Mouse (Mus musculus): ENCODE data around the gene Aim2. TPM values are rescaled to one million over a fixed set of nuclear protein-coding genes. Genes with fewer than 3 reads are reported as not detected.

Aim2 gene
- polyA plus RNA-seq, 1 experiment from 2014 or later: 1.6 TPM

DNA sequence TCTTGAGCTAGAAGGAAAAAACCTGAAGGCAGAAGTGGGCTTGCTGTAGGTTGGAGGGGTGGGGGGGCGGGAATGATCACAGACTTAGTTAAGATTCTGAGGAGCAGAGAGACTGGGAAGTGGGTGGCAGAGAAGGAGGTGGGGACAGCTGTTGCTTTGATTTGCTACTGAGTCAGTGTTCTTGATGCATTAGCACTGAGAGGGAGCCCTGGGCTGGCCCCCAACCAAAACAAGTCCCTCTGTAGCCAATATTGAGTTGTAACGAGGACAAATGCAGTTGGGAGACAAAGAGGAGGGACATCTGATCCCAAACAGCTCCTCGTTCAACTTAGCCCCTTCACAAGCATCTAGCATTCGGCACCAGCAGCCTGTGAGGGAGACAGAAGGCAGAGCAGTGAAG is 7.1 kb downstream of the Aim2 start:
- H3K27ac ChIP-seq (ENCODE audit: low read depth, low read length): no peak overlapping the region
- no peak overlapping the region for H3K4me2 ChIP-seq (ENCODE audit: low read length)
- no peaks in the 10 kb centered on the region for H3K9me3 ChIP-seq (ENCODE audit: control insufficient read depth, low read length)
- whole genome bisulfite sequencing: 34% methylated on average over 4 of the region's 4 CpGs
- H3K4me1 ChIP-seq (ENCODE audit: control insufficient read depth, insufficient read depth, low read depth, low read length): peaks cover 5% of the 10 kb centered on the region; the same call in 1 of the 2 replicates
- H3K4me3 ChIP-seq (ENCODE audit: low read length): no peak overlapping the region
- no peak for ATAC-seq
- H3K27me3 ChIP-seq (replicated peaks; ENCODE audit: control insufficient read depth, insufficient read depth, low read length): no peaks in the 10 kb centered on the region
- H3K9ac ChIP-seq (ENCODE audit: low read depth, low read length): no peak overlapping the region
- H3K36me3 ChIP-seq (ENCODE audit: control insufficient read depth, insufficient read depth, low read length): peaks cover 2% of the 10 kb centered on the region; the same call in 1 of the 2 replicates

DNA sequence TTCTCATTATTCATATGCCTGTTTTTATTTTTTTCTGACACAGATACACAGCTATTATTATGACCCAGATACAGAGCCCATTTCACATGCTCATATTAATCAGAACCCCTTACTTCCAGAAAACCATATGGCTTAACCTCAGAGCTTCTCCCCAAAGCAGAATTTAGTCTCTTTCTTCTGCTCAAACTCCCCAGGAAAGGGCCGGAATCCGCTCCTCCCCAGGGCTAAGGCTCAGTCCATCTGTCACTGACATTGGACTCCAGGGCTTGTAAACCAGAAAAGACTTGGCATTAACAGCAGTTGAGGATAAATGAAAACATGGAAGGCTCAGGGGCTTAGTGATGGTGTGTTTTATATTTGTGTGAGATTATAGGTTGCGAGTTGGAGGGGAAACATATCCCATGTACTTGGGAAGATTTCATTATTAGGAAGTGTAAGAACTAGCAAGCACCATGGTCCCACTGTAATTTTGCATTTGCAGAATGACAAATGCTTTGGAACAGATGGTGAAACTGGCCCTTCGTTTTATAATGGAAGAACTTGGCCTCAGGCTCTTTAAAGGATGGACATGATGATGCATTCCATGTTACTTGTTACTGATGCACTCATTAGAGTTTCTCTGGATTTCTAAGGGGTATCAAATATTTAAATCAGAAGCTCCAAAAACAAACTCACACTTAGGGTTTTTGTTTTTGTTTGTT is 9.1 kb downstream of the Aim2 start:
- 36% methylated on average over 4 of the region's 4 CpGs for WGBS
- Histone ChIP-seq H3K27ac (ENCODE audit: low read depth, low read length) (no peak overlapping the region), H3K36me3 (ENCODE audit: control insufficient read depth, insufficient read depth, low read length) (peaks cover 2% of the 10 kb centered on the region; the same call in 1 of the 2 replicates), H3K4me1 (ENCODE audit: control insufficient read depth, insufficient read depth, low read depth, low read length) (peaks cover 18% of the 10 kb centered on the region), H3K4me2 (ENCODE audit: low read length) (no peak overlapping the region), H3K27me3 (replicated peaks; ENCODE audit: control insufficient read depth, insufficient read depth, low read length) (no peaks in the 10 kb centered on the region), H3K9me3 (ENCODE audit: control insufficient read depth, low read length) (no peaks in the 10 kb centered on the region), H3K4me3 (ENCODE audit: low read length) (no peak overlapping the region), H3K9ac (ENCODE audit: low read depth, low read length) (no peak overlapping the region)
- ATAC-seq: peak; percentile 49; the same call in 1 of the 2 replicates

DNA sequence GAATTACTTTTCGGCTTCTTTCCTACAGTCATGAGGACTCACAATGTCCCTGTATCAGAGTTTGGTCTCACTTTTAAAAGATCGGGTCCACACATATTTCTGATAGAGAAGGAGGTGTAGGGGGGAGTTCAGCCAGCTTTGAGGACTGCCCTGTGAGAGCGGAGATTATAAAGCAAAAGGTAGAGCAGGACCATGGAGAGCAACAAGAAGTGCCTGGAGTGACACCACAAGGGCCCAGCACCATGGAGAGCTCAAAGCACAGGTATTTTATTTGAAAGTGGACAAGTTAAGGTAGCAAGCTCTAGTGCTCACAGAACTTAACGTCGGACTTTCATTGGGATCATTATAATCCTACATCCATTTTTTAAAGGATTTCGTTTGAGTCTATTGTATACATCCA is 11.0 kb downstream of the Aim2 start:
- Histone ChIP-seq H3K27ac (ENCODE audit: low read depth, low read length) (no peak overlapping the region), H3K4me2 (ENCODE audit: low read length) (no peak overlapping the region), H3K36me3 (ENCODE audit: control insufficient read depth, insufficient read depth, low read length) (0 out of 2 replicates have a peak, but pooled peaks cover 2% of the 10 kb centered on the region), H3K4me1 (ENCODE audit: control insufficient read depth, insufficient read depth, low read depth, low read length) (peaks cover 30% of the 10 kb centered on the region), H3K9ac (ENCODE audit: low read depth, low read length) (no peak overlapping the region), H3K27me3 (replicated peaks; ENCODE audit: control insufficient read depth, insufficient read depth, low read length) (no peaks in the 10 kb centered on the region), H3K9me3 (ENCODE audit: control insufficient read depth, low read length) (no peaks in the 10 kb centered on the region), H3K4me3 (ENCODE audit: low read length) (no peak overlapping the region)
- no peak for ATAC-seq
- 51% methylated on average over 6 of the region's 6 CpGs for WGBS

DNA sequence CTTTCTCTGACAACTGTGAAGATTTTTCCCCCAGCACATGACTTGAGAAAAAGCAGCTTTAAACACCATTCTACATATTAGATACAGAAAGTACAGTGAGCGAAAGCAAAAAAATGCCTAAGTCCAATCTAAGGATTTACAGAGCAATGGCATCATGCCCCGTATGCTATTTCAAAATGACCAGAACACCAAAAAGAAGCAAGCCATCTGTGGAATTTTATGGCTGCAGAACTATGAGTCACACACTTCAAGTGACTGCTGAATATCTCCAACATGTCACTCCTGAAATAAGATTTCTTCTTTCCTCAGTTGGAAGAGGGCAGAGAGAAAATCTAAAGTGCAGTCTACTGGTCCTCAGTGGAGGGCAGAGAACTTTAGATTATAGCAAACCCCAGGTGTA is 12.8 kb downstream of the Aim2 start:
- Histone ChIP-seq H3K27me3 (replicated peaks; ENCODE audit: control insufficient read depth, insufficient read depth, low read length) (no peaks in the 10 kb centered on the region), H3K9ac (ENCODE audit: low read depth, low read length) (no peak overlapping the region), H3K4me1 (ENCODE audit: control insufficient read depth, insufficient read depth, low read depth, low read length) (peaks cover 34% of the 10 kb centered on the region), H3K9me3 (ENCODE audit: control insufficient read depth, low read length) (no peaks in the 10 kb centered on the region), H3K27ac (ENCODE audit: low read depth, low read length) (no peak overlapping the region), H3K4me2 (ENCODE audit: low read length) (no peak overlapping the region), H3K36me3 (ENCODE audit: control insufficient read depth, insufficient read depth, low read length) (no peaks in the 10 kb centered on the region), H3K4me3 (ENCODE audit: low read length) (no peak overlapping the region)
- ATAC-seq: no peak
- WGBS: 95% methylated on average over 2 of the region's 2 CpGs

DNA sequence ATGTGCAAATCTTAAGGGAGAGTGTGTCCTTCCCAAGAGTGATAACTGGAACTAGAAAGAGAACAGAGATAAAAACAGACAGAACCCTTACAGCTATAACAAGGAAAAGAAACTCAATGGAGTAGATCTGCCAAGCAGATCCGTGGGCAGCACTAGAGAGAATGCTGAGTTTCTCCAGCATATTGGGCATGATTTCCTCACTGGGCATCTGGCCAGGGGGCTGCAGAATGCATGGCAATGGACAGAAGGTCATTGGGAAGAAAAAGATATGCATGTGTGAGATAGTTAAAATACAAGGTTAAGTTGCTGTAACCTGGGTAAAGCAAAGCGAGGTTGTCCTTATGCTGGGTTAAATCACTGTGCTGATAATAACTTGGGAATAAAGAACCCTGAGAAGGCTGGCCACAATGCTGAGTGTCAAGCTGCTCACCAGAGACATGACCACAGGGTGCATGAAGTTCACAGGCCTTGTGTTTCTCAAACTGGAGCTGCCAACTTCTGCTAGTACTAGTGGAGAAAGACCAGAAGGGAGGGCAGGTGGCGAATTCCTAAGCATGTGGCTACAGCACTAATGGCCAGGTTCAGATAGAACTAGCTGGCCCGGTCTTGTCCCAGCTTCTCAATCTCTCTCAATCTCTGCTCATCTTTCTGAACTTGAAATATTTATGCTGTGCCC is 13.6 kb downstream of the Aim2 start:
- H3K4me2 ChIP-seq (ENCODE audit: low read length): no peak overlapping the region
- WGBS: 78% methylated on average over 4 of the region's 4 CpGs
- H3K9ac ChIP-seq (ENCODE audit: low read depth, low read length): no peak overlapping the region
- no peak overlapping the region for H3K4me3 ChIP-seq (ENCODE audit: low read length)
- ATAC-seq: no peak
- no peak overlapping the region for H3K27ac ChIP-seq (ENCODE audit: low read depth, low read length)
- peaks cover 34% of the 10 kb centered on the region for H3K4me1 ChIP-seq (ENCODE audit: control insufficient read depth, insufficient read depth, low read depth, low read length)
- H3K9me3 ChIP-seq (ENCODE audit: control insufficient read depth, low read length): no peaks in the 10 kb centered on the region
- no peaks in the 10 kb centered on the region for H3K27me3 ChIP-seq (replicated peaks; ENCODE audit: control insufficient read depth, insufficient read depth, low read length)
- H3K36me3 ChIP-seq (ENCODE audit: control insufficient read depth, insufficient read depth, low read length): no peaks in the 10 kb centered on the region

DNA sequence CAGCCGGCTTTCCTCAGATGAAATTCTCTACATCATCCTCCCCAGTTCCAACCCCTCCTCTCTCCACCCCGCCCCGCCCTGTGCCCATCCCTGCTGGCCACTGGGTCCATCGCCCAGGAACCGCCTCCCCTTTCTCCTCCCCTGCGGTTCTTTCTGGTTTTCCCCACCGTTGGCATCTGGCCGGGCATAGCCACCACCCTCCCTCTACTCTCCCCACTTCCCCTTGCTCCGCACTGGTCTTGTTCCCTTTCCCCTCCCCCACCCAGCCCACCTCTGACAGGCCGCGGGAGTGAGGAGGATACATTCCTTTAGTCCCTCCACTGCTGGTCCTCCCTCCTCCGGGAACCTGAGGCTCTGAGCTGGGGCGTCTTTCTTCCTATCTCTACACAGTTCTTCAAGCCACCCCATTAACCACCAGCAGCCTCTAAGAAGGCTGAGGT is 15.3 kb downstream of the Aim2 start:
- H3K27me3 ChIP-seq (replicated peaks; ENCODE audit: control insufficient read depth, insufficient read depth, low read length): no peaks in the 10 kb centered on the region
- peak overlapping the region; percentile 97 for H3K27ac ChIP-seq (ENCODE audit: low read depth, low read length)
- H3K4me2 ChIP-seq (ENCODE audit: low read length): peak overlapping the region; percentile 80
- ATAC-seq: peak; percentile 31
- no peaks in the 10 kb centered on the region for H3K9me3 ChIP-seq (ENCODE audit: control insufficient read depth, low read length)
- peaks cover 32% of the 10 kb centered on the region for H3K4me1 ChIP-seq (ENCODE audit: control insufficient read depth, insufficient read depth, low read depth, low read length)
- WGBS: 0% methylated on average over 13 of the region's 13 CpGs
- H3K4me3 ChIP-seq (ENCODE audit: low read length): peak overlapping the region; percentile 97
- H3K9ac ChIP-seq (ENCODE audit: low read depth, low read length): peak overlapping the region; percentile 97
- no peaks in the 10 kb centered on the region for H3K36me3 ChIP-seq (ENCODE audit: control insufficient read depth, insufficient read depth, low read length)

DNA sequence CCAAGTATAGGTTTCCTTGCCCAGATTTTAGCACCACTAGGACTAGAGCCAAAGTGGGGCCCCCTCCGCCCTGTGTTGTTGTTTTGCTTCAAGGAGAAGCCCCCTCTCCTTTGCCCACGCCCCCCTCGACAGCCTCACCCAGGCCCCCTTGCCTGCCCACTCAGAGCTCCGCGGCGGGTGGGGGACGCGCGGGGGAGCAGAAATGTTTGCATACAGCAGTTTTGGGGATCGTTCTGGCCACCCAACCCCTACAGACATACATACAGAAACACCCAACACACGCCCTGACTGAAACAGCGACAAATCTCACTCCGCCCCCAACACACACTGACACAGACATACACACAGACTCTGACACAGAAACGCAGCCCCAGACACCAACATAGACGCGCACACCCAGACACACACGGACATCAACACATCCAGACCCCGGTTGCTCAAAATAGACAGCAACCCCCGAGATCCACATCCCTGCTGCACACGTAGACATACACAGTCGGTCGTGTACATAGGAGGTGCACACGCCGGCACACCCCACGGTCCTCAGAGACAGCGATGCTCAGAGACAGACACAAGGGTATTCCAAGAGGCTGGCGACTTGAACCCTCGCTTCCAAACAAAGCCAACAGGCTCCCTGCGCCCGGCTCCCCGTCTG is 16.1 kb downstream of the Aim2 start:
- Histone ChIP-seq H3K36me3 (ENCODE audit: control insufficient read depth, insufficient read depth, low read length) (no peaks in the 10 kb centered on the region), H3K4me1 (ENCODE audit: control insufficient read depth, insufficient read depth, low read depth, low read length) (peaks cover 32% of the 10 kb centered on the region), H3K27me3 (replicated peaks; ENCODE audit: control insufficient read depth, insufficient read depth, low read length) (no peaks in the 10 kb centered on the region), H3K4me3 (ENCODE audit: low read length) (peak overlapping the region; percentile 97), H3K9ac (ENCODE audit: low read depth, low read length) (peak overlapping the region; percentile 97), H3K27ac (ENCODE audit: low read depth, low read length) (peak overlapping the region; percentile 97), H3K4me2 (ENCODE audit: low read length) (peak overlapping the region; percentile 80), H3K9me3 (ENCODE audit: control insufficient read depth, low read length) (no peaks in the 10 kb centered on the region)
- ATAC-seq: peak; percentile 64
- under 1% methylated on average over 31 of the region's 31 CpGs for WGBS

DNA sequence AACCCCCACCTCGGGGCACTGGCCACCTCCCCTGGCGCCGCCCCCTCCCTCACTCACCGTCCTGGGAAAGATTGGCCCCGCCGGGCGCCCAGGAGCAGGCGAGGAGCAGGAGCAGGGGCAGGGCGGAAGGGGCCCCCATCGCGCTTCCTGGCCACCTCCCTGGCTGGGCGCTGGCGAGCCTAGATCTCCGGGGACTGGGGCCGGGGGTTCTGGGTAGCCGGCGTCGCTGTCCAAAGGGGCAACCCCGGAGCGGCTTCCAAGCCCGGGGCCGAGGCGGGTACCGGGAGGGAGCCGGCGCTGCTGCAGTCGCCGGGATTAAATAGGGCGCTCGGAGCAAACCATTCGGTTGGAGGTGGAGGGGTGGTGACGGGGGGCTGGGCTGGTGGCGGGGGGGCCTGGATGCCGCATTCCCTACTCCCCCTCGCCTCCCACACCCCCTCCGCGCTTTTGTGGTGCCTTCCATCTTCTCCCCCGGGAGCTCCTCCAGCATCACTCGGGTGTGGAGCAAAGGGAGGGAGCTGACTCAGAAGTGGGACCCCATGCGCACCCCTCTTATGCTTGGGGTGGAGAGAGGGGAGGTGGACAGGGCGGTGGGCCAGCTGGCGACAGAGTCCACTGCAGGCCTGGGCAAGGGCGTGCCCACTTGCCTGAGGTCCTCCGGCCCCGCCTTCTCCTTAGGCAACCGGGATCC is 16.8 kb downstream of the Aim2 start, which contains the start of gene Cadm3:
Gene Cadm3 (minus strand): TSS at position 340 of the 691 bp plus-strand sequence.
- H3K4me3 ChIP-seq (ENCODE audit: low read length): peak within 1 kb of the TSS; percentile 97
- peak within 1 kb of the TSS; percentile 97 for H3K9ac ChIP-seq (ENCODE audit: low read depth, low read length)
- H3K4me1 ChIP-seq (ENCODE audit: control insufficient read depth, insufficient read depth, low read depth, low read length): peaks cover 32% of the 10 kb centered on the region
- 2% methylated on average over 28 of the region's 46 CpGs for WGBS
- H3K27me3 ChIP-seq (replicated peaks; ENCODE audit: control insufficient read depth, insufficient read depth, low read length): no peaks in the 10 kb centered on the region
- no peaks in the 10 kb centered on the region for H3K36me3 ChIP-seq (ENCODE audit: control insufficient read depth, insufficient read depth, low read length)
- H3K27ac ChIP-seq (ENCODE audit: low read depth, low read length): peak within 1 kb of the TSS; percentile 97
- H3K9me3 ChIP-seq (ENCODE audit: control insufficient read depth, low read length): no peaks in the 10 kb centered on the region
- peak within 1 kb of the TSS; percentile 80 for H3K4me2 ChIP-seq (ENCODE audit: low read length)
- ATAC-seq: peak; percentile 88

All from hindbrain, embryonic 16.5 days (tissue).